Mouse (Mus musculus): ENCODE data around the gene Trpm3.

GRCm38 (mm10) chr19:22719027-22719426, 580.2 kb downstream of the Trpm3 start:
- TF ChIP-seq CTCF (IDR thresholded peaks at IDR 0.05; ENCODE audit: control insufficient read depth, insufficient read depth, insufficient replicate concordance, low read depth, low read length) = no peak
- no peak for TF ChIP-seq POLR2A (IDR thresholded peaks at IDR 0.05; ENCODE audit: control insufficient read depth, low read depth, low read length)
